Mouse (Mus musculus) urinary bladder, postnatal 4 days (tissue): ENCODE measurements at regions not wholly inside any gene's neighbourhood (a gene's known extent, or its start where the extent isn't known, plus 50 kb on each side); places are given as distances from the start of the nearest gene placed in this dataset.

Experiments used
- DNase-seq, 2 experiments: peaks; one replicate each; pipeline ENCODE4 v3.0.0; 2021 to 2022; ENCODE audit warnings: low spot score in 2 of 2

GRCm38 (mm10) chr14:24731872-24732525 is 245.1 kb downstream of the Rps24 start:
- no peak for DNase-seq

GRCm38 (mm10) chr14:24733326-24733725 is 246.4 kb downstream of the Rps24 start:
- DNase-seq, result no peak

GRCm38 (mm10) chr14:24738869-24739268 is 251.9 kb downstream of the Rps24 start:
- no peak for DNase-seq

DNA sequence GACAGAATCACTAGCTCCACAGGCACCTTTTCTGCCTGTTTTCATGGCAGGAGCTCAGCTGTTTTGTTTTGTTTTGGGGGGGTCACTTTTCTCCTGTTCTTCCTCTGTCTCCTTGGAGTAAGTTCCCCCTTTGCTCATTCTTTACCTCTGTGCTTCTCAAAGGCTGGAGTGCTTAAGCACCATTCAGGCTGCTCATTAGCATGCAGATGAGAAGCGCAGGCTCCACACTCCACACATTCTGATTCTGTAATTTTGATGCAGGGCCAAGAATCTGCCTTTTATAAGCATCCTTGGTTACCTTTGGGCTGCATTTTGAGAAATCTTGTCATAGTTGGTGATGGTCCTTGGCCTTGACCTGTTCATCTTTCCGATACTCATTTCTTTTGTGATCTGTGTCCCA is 257.5 kb downstream of the Rps24 start:
- DNase-seq, result no peak

GRCm38 (mm10) chr14:24745730-24746129 is 258.8 kb downstream of the Rps24 start:
- DNase-seq, result no peak

DNA sequence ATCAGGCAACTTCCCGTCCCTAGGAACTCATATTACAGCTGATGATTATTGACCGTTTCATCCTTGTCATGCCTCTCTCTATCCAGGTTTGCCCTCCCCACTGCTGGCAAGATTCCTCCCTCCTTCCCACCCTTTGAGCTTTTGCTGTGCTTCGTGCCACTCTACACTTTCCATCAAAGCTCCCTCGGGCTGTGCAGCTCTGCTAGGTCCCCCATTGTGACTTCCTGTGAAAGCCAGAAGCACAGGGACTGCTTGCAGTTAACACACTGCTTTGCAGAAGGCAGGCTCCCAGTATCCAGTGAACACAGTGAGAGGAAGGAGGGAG is 260.5 kb downstream of the Rps24 start:
- DNase-seq, result no peak

DNA sequence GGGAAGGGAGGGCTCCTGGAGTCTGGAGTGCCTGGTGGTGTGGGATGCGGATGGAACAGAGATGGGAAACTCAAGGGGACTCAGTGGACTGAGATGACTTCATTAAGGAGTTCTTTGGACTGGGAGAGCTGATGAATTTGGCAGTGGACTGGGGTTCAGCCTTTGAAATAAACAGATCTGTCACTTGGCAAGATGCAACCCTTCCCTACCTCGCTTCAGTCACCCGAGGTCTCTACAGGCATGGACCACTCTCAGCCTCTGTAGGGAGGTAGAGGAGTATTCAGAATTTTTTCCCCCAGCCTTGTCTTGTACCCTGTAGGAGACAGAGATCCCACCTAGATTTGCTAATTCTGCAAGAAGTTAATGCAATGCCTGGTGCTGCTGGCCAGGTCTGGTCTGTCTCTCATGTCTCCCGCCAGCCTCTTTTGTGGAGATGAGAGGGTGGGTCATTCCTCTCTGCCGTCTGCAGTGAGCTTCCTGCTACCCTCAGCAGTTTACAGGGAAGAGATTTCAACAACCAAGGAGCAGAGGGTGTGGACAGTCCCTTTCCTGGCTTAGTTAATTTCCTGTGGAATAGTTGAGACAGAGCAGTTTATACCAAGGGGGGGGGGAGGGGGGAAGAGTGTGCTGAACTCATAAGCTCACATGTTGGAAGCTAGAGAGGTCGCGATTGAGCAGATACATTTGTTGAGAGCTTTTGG is 261.0 kb downstream of the Rps24 start:
- peak in 1 of 2 experiments; percentile 36 for DNase-seq

DNA sequence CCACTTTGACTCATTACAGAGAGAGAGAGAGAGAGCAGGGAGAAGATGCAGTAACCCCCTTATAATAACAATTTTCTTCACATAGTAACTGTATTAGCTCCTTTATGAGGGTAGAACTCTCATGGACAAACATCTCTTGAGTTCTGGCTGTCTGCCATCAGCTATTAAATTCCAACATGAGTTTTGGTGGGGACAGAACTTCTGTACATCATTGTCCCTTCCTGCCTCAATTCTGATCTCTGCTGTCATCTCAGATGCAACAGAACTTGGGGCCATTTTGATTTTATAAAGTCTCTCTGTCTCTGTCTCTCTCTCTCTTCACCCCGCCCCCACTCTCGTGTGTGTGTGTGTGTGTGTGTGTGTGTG is 261.6 kb downstream of the Rps24 start:
- no peak for DNase-seq

- DNase-seq, result no peak
Observed at GRCm38 (mm10) chr14:24749313-24749712, 262.4 kb downstream of the Rps24 start.

DNA sequence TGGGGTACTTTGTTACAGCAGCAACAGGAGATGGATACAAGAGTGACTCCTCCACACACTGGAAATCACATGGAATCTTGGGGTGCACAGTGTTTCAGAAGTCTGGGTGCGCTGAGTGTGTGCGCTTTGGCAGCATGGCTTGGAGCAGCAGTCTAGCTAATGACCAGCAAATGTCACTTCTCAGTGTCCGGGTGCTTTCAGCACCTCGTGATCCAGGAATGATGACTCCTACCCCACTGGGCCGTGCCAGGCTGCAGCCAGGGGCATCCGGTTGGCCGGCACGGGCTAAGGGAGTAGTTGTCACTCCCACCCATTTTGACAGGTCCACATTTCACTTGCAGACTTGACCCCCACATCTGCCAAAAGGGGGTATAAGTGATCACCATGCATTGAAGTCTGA is 264.3 kb downstream of the Rps24 start:
- DNase-seq, result no peak

GRCm38 (mm10) chr14:24754753-24755152 is 267.8 kb downstream of the Rps24 start:
- no peak for DNase-seq

- DNase-seq, result no peak
Observed at GRCm38 (mm10) chr14:24755426-24756117, 268.6 kb downstream of the Rps24 start.

DNA sequence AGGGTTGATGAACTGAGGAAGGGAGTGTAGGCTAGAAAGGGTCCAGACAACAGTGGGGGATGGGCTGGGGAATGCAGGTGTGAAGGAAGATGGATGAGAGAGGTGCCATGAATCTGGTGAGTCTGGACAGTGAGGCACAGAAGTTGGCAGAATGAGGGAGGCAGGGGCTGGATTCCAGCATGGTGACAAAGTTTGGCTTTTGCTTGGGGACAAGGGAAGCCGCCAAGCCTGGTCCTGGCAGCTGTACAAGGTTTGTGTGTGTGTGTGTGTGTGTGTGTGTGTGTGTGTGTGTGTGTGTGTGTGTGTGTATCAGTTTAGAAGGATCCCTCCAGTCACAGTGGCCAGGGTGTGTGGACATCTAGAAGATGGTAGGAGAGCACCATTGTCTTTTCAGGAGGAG is 270.4 kb downstream of the Rps24 start:
- no peak for DNase-seq

DNA sequence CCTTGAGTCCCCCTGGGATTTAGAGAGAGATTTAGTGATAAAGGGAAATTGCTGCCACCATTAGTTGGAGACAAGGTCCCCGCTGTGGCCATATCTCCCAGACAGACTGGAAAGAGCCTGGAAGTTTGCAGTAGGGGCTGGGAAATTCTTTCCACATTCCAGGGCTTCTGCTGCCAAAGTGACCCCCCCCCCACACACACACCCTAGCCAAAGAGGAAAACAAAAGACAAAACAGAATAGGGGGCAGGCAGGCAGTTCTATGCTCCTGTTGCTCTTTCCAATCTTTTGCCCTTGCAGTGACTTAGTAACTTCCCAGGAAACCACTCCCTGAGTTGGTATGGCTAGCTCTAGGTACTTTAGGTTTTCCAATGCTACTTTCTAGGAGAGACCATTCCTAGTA is 270.9 kb downstream of the Rps24 start:
- DNase-seq, result no peak

GRCm38 (mm10) chr14:24760926-24761325 is 274.0 kb downstream of the Rps24 start:
- DNase-seq, result no peak

- no peak for DNase-seq
Observed at GRCm38 (mm10) chr14:24762468-24763274, 275.7 kb downstream of the Rps24 start.

DNA sequence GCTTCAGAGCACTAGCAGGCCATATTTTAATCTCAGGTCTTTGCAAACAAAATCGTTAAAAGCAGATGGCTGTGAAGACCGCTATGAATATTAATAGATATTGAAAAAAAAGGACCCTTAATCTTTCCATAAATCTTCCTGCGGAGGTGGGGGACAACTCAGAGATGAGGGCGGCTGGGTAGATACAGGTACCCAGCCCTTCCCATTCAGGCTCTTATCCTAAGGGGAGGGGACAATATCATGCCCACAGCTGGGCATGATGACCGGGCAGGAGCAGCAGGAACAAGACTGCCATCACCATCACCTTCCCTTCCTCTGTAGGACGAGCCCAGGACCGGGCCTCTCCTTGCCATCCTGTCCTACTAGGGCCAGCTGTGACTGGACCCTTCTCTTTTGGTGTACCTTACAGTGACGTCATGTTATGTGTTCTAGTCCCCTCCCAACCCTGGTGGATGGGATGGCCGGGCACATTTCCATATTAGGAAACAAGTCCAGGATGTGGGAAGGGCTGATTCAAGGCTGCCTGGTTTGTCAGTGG is 276.4 kb downstream of the Rps24 start:
- DNase-seq, result no peak

DNA sequence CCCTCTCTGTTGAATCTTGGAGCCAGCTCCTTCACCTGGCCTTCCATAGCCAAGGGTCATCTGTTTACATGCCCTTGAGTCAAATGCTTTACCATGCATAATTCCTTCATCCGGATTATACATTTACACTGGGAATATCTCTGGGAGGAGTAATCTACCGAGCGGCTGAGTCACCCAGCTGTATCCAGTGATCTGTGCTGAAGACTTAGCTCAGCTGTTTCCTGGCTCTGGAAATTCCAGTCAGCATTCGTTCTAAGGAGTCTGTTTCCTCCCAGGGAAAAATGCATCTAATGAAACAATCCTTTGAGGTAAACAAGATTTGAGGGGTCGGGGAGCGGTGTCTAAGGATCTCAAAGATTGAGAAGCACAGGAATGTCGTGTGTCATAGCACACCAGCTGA is 276.9 kb downstream of the Rps24 start:
- no peak for DNase-seq

GRCm38 (mm10) chr14:24766260-24766659 is 279.3 kb downstream of the Rps24 start:
- no peak for DNase-seq

- no peak for DNase-seq
Observed at GRCm38 (mm10) chr14:24766690-24767089, 279.8 kb downstream of the Rps24 start.

- DNase-seq, result no peak
Observed at GRCm38 (mm10) chr14:24767316-24767715, 280.4 kb downstream of the Rps24 start.

- no peak for DNase-seq
Observed at GRCm38 (mm10) chr14:24767964-24768363, 281.0 kb downstream of the Rps24 start.
